Mouse (Mus musculus) urinary bladder, postnatal 4 days (tissue): ENCODE measurements at regions not wholly inside any gene's neighbourhood (a gene's known extent, or its start where the extent isn't known, plus 50 kb on each side); places are given as distances from the start of the nearest gene placed in this dataset.

ENCODE experiments used
- DNase-seq, 2 experiments: peaks; one replicate each; pipeline ENCODE4 v3.0.0; 2021 to 2022; ENCODE audit warnings: low spot score in 2 of 2

GRCm38 (mm10) chr9:61631097-61631496 lies 258.9 kb downstream of the Tle3 start:
- no peak for DNase-seq

- no peak for DNase-seq
These were observed 255.8 kb downstream of the Tle3 start for GRCm38 (mm10) chr9:61627801-61628574.

- DNase-seq: no peak
These were observed 250.8 kb downstream of the Tle3 start for GRCm38 (mm10) chr9:61622933-61623332.

- no peak for DNase-seq
These were observed 249.8 kb downstream of the Tle3 start for GRCm38 (mm10) chr9:61621939-61622338.

- DNase-seq: no peak
These were observed 248.6 kb downstream of the Tle3 start for GRCm38 (mm10) chr9:61620786-61621185.

GRCm38 (mm10) chr9:61620105-61620504 lies 247.9 kb downstream of the Tle3 start:
- DNase-seq: no peak

GRCm38 (mm10) chr9:61618510-61619249 lies 246.5 kb downstream of the Tle3 start:
- DNase-seq: no peak

GRCm38 (mm10) chr9:61617979-61618378 lies 245.8 kb downstream of the Tle3 start:
- no peak for DNase-seq

GRCm38 (mm10) chr9:61615556-61615955 lies 243.4 kb downstream of the Tle3 start:
- DNase-seq: no peak

GRCm38 (mm10) chr9:61607576-61607975 lies 235.4 kb downstream of the Tle3 start:
- DNase-seq: no peak

GRCm38 (mm10) chr9:61602353-61602978 lies 230.3 kb downstream of the Tle3 start:
- no peak for DNase-seq

GRCm38 (mm10) chr9:61601911-61602310 lies 229.7 kb downstream of the Tle3 start:
- no peak for DNase-seq

- DNase-seq: no peak
These were observed 225.1 kb downstream of the Tle3 start for GRCm38 (mm10) chr9:61597287-61597686.

GRCm38 (mm10) chr9:61596410-61597108 lies 224.4 kb downstream of the Tle3 start:
- DNase-seq: no peak

GRCm38 (mm10) chr9:61595170-61595967 lies 223.2 kb downstream of the Tle3 start:
- no peak for DNase-seq

- no peak for DNase-seq
These were observed 221.8 kb downstream of the Tle3 start for GRCm38 (mm10) chr9:61593991-61594390.

GRCm38 (mm10) chr9:61589727-61590299 lies 217.6 kb downstream of the Tle3 start:
- no peak for DNase-seq

GRCm38 (mm10) chr9:61583281-61584072 lies 211.3 kb downstream of the Tle3 start:
- no peak for DNase-seq

- no peak for DNase-seq
These were observed 208.9 kb downstream of the Tle3 start for GRCm38 (mm10) chr9:61581046-61581445.

- no peak for DNase-seq
These were observed 206.1 kb downstream of the Tle3 start for GRCm38 (mm10) chr9:61578255-61578654.
